26 mouse cellular contexts compared by ENCODE assay signal in the genomic region with DNA sequence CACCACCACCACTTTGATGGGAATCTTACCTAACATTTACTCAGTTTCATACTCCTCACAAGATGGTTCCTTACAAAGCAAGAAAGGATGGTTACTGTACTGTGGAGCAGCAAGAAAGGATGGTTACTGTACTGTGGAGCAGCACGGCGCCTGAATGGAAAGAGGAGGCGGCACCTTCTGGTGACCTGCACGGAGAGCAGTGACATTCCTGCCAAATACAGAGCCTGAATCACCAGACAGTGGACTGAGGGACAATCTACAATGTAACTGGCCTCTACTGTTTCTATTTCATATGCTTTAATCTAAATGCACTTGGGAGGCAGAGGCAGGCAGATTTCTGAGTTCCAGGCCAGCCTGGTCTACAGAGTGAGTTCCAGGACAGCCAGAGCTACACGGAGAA.
"Had no signal": no experiment of that assay in that cellular context is flagged by ENCODE, and none has a peak within 500 bp of the region (broad histone marks: within the 10 kb centered on the region; RNA-seq: fewer than 3 reads in every experiment).

No protein-coding gene starts in this region.

- ATAC-seq: forebrain, embryonic 13.5 days; forebrain, embryonic 14.5 days; forebrain, embryonic 15.5 days; forebrain, embryonic 16.5 days; forebrain, postnatal 0 days had no signal

- H3K27ac ChIP-seq: embryonic facial prominence, embryonic 10.5 days; embryonic facial prominence, embryonic 12.5 days; embryonic facial prominence, embryonic 13.5 days; embryonic facial prominence, embryonic 15.5 days; forebrain, embryonic 10.5 days; forebrain, embryonic 12.5 days; forebrain, embryonic 13.5 days; forebrain, embryonic 15.5 days; gastrocnemius, adult 2 months; heart, adult 2 months; heart, embryonic 10.5 days had no signal

- H3K36me3 ChIP-seq: forebrain, embryonic 15.5 days had no signal

- H3K27me3 ChIP-seq: embryonic facial prominence, embryonic 12.5 days; embryonic facial prominence, embryonic 13.5 days; embryonic facial prominence, embryonic 15.5 days; forebrain, embryonic 12.5 days; forebrain, embryonic 13.5 days; forebrain, embryonic 15.5 days had no signal

- DNase-seq: cerebellum, postnatal 10 days; cerebellum, postnatal 14 days; cerebellum, postnatal 25 days; cerebellum, postnatal 36 days; embryo, embryonic 11 days; forebrain, postnatal 0 days; gastrocnemius, adult 2 months; gastrocnemius, postnatal 10 days; gastrocnemius, postnatal 14 days; gastrocnemius, postnatal 25 days; gastrocnemius, postnatal 36 days; heart, adult 11 months; heart, adult 18-20 months; heart, adult 2 months had no signal

- H3K4me3 ChIP-seq: embryonic facial prominence, embryonic 10.5 days; embryonic facial prominence, embryonic 12.5 days; embryonic facial prominence, embryonic 13.5 days; embryonic facial prominence, embryonic 15.5 days; erythroblast, embryonic 14.5 days; forebrain, embryonic 10.5 days; forebrain, embryonic 12.5 days; forebrain, embryonic 13.5 days; forebrain, embryonic 15.5 days; gastrocnemius, adult 2 months; heart, adult 2 months; heart, embryonic 10.5 days had no signal

- H3K9ac ChIP-seq: embryonic facial prominence, embryonic 12.5 days; embryonic facial prominence, embryonic 13.5 days; embryonic facial prominence, embryonic 15.5 days; forebrain, embryonic 12.5 days; forebrain, embryonic 13.5 days; forebrain, embryonic 15.5 days; forebrain, postnatal 0 days had no signal
